Mouse (Mus musculus) liver, postnatal 0 days (tissue): Measurements from ENCODE around the gene Hoxb4. TPM values are rescaled to one million over a fixed set of nuclear protein-coding genes. Genes with fewer than 3 reads are reported as not detected.

Experiments
- ATAC-seq: fragments of 200-750 bp; cut with Nextera tagmentation; 2 replicates; pipeline ENCODE4 v1.8.0; 2017; ENCODE audit warnings: mild to moderate bottlenecking, moderate library complexity
- DNase-seq: peaks from one replicate; pipeline ENCODE4 v3.0.0-alpha.2; 2016
- H3K27ac ChIP-seq: fragments of 300-500 bp; sonication (generic); 2 replicates; pipeline ENCODE4 v1.5.1; 2014; ENCODE audit warnings: antibody characterized with exemption, moderate library complexity, mild to moderate bottlenecking, low read depth
- H3K27me3 ChIP-seq: fragments of 300-500 bp; sonication (generic); 2 replicates; pipeline ENCODE4 v1.6.1; 2014; ENCODE audit warnings: low read length, control low read depth, mixed read lengths; ENCODE audit not compliant: insufficient read depth
- H3K36me3 ChIP-seq: fragments of 300-500 bp; sonication (generic); replicated peaks from 2 replicates; pipeline ENCODE4 v1.6.1; 2014; ENCODE audit warnings: mild to moderate bottlenecking, control low read depth, low read length, moderate library complexity, mixed read lengths; ENCODE audit not compliant: insufficient read depth
- H3K4me1 ChIP-seq: fragments of 300-500 bp; sonication (generic); 2 replicates; pipeline ENCODE4 v1.6.1; 2014; ENCODE audit warnings: antibody characterized with exemption, mild to moderate bottlenecking, control low read depth; ENCODE audit not compliant: insufficient read depth
- H3K4me2 ChIP-seq: fragments of 300-500 bp; sonication (generic); 2 replicates; pipeline ENCODE4 v1.6.1; 2014; ENCODE audit warnings: low read depth, mild to moderate bottlenecking, low read length, moderate library complexity, mixed read lengths
- H3K4me3 ChIP-seq: fragments of 300-500 bp; sonication (generic); 2 replicates; pipeline ENCODE4 v1.5.1; 2014; ENCODE audit warnings: low read depth, low read length
- H3K9ac ChIP-seq: fragments of 300-500 bp; sonication (generic); replicated peaks from 2 replicates; pipeline ENCODE4 v1.6.1; 2014; ENCODE audit warnings: mild to moderate bottlenecking, moderate library complexity
- H3K9me3 ChIP-seq: fragments of 300-500 bp; sonication (generic); 2 replicates; pipeline ENCODE4 v1.6.1; 2016; ENCODE audit warnings: mild to moderate bottlenecking, control low read depth, low read length, mixed read lengths
- CTCF ChIP-seq: sonication (generic); IDR thresholded peaks from 2 replicates; pipeline ENCODE4 v1.5.1; 2016; ENCODE audit warnings: antibody characterized with exemption, low read depth
- EP300 ChIP-seq: IDR thresholded peaks from 2 replicates; pipeline ENCODE4 v1.6.1; 2016; ENCODE audit warnings: antibody characterized with exemption, low read depth, mild to moderate bottlenecking
- WGBS: fragments of 180-500 bp; shearing (Covaris S2); extraction: QIAGEN DNeasy Blood & Tissue Kit; methylation state at CpG from one replicate; pipeline ENCODE4 v1.1.7; 2014; ENCODE audit not compliant: insufficient replicate concordance; 5-methylcytosine and 5-hydroxymethylcytosine counted together
- polyA plus RNA-seq: library from polyadenylated mRNA; unstranded; fragments of >200 nt; fragmentation: Nextera tagmentation; extraction: Ambion mirVana; gene quantifications from 2 replicates; pipeline ENCODE4 v1.2.1, GENCODE M21; 2015

Gene Hoxb4
- polyA plus RNA-seq, 1 experiment from 2014 or later = 0.27 TPM

GRCm38 (mm10) chr11:96274428-96274827 lies 43.6 kb upstream of the Hoxb4 start:
- Histone ChIP-seq H3K4me3 (no peak overlapping the region), H3K27me3 (peaks cover 98% of the 10 kb centered on the region), H3K9me3 (no peaks in the 10 kb centered on the region), H3K4me1 (peaks cover 4% of the 10 kb centered on the region; the same call in 1 of the 2 replicates), H3K36me3 (no peaks in the 10 kb centered on the region), H3K27ac (no peak overlapping the region), H3K4me2 (no peak overlapping the region), H3K9ac (no peak overlapping the region)
- no peak for ATAC-seq
- TF ChIP-seq CTCF = no peak
- DNase-seq = no peak
- 43% methylated on average over 10 of the region's 10 CpGs for WGBS

GRCm38 (mm10) chr11:96275896-96276295 lies 42.2 kb upstream of the Hoxb4 start:
- H3K9ac ChIP-seq = no peak overlapping the region
- peaks cover 4% of the 10 kb centered on the region; the same call in 1 of the 2 replicates for H3K4me1 ChIP-seq
- DNase-seq (no peak), ATAC-seq (no peak)
- 18% methylated on average over 4 of the region's 4 CpGs for WGBS
- H3K27ac ChIP-seq = no peak overlapping the region
- H3K27me3 ChIP-seq = peaks cover 95% of the 10 kb centered on the region
- H3K4me2 ChIP-seq = no peak overlapping the region
- no peak for TF ChIP-seq EP300
- H3K4me3 ChIP-seq = no peak overlapping the region
- H3K36me3 ChIP-seq = no peaks in the 10 kb centered on the region
- H3K9me3 ChIP-seq = no peaks in the 10 kb centered on the region

- peaks cover 94% of the 10 kb centered on the region for H3K27me3 ChIP-seq
- ATAC-seq (no peak), DNase-seq (no peak)
- H3K4me2 ChIP-seq = no peak overlapping the region
- no peak overlapping the region for H3K4me3 ChIP-seq
- TF ChIP-seq EP300 = no peak
- no peak for TF ChIP-seq CTCF
- no peak overlapping the region for H3K9ac ChIP-seq
- H3K4me1 ChIP-seq = no peaks in the 10 kb centered on the region
- H3K27ac ChIP-seq = no peak overlapping the region
- 4% methylated on average over 35 of the region's 35 CpGs for WGBS
- H3K9me3 ChIP-seq = no peaks in the 10 kb centered on the region
- H3K36me3 ChIP-seq = no peaks in the 10 kb centered on the region
These were observed 40.7 kb upstream of the Hoxb4 start for GRCm38 (mm10) chr11:96277151-96278044.

GRCm38 (mm10) chr11:96278324-96278723 lies 39.7 kb upstream of the Hoxb4 start:
- no peak for TF ChIP-seq EP300
- no peak for TF ChIP-seq CTCF
- WGBS = 15% methylated on average over 14 of the region's 14 CpGs
- H3K9me3 ChIP-seq = no peaks in the 10 kb centered on the region
- H3K27ac ChIP-seq = no peak overlapping the region
- H3K27me3 ChIP-seq = peaks cover 94% of the 10 kb centered on the region
- DNase-seq (no peak), ATAC-seq (no peak)
- H3K4me3 ChIP-seq = no peak overlapping the region
- no peaks in the 10 kb centered on the region for H3K36me3 ChIP-seq
- H3K4me2 ChIP-seq = no peak overlapping the region
- no peak overlapping the region for H3K9ac ChIP-seq
- no peaks in the 10 kb centered on the region for H3K4me1 ChIP-seq

GRCm38 (mm10) chr11:96278773-96279172 lies 39.3 kb upstream of the Hoxb4 start:
- no peaks in the 10 kb centered on the region for H3K36me3 ChIP-seq
- H3K4me2 ChIP-seq = no peak overlapping the region
- ATAC-seq (peak; percentile 48; the same call in 1 of the 2 replicates), DNase-seq (peak; percentile 86)
- no peak overlapping the region for H3K27ac ChIP-seq
- H3K4me3 ChIP-seq = no peak overlapping the region
- H3K9me3 ChIP-seq = no peaks in the 10 kb centered on the region
- under 1% methylated on average over 9 of the region's 9 CpGs for WGBS
- H3K27me3 ChIP-seq = peaks cover 94% of the 10 kb centered on the region
- no peaks in the 10 kb centered on the region for H3K4me1 ChIP-seq
- H3K9ac ChIP-seq = no peak overlapping the region
- TF ChIP-seq EP300 = no peak
- peak; percentile 84 for TF ChIP-seq CTCF

GRCm38 (mm10) chr11:96279421-96280233 lies 38.4 kb upstream of the Hoxb4 start:
- Histone ChIP-seq H3K9me3 (no peaks in the 10 kb centered on the region), H3K36me3 (no peaks in the 10 kb centered on the region), H3K4me3 (no peak overlapping the region), H3K27me3 (peaks cover 94% of the 10 kb centered on the region), H3K4me2 (no peak overlapping the region), H3K4me1 (no peaks in the 10 kb centered on the region), H3K27ac (no peak overlapping the region), H3K9ac (no peak overlapping the region)
- WGBS = 5% methylated on average over 31 of the region's 31 CpGs
- TF ChIP-seq CTCF = no peak
- TF ChIP-seq EP300 = no peak
- ATAC-seq (no peak), DNase-seq (no peak)
